ENCODE assay signal across 8 mouse cellular contexts in the genomic region with DNA sequence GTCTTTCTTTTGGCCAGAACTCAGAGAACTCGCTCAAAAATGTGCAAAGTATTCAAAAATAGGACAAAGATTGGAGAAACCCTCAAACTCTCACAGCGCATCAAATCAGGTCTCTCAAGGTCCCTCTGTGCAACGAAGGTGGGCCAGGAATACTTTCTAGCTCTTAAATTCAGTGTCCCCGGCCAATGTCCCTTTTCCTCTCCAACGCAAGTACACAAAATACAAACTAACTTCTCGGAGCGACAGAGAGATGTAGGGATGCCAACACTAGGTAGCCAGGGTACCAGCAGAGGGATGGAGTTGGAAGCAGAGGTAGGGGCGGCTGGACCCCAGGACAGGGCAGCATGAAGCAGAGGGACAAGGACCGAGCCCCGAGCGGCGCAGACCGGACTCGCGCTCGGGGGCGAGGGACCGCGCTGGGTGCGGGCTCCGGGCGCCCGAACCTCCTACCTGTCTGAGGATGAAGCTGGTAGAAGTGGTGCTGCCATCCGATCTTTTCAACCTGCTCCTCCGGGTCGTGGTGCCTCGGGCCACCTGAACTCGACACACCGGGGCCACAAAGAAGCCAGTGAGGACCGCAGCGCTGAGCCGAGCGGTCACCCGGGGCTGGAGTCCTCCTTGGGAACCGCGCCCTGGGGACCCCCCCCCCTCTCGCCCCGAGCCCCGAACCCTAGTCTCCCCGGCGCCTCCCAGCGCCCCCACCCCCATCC. TPM values are rescaled to one million over a fixed set of nuclear protein-coding genes. Genes with fewer than 3 reads are reported as not detected.
DNase-seq lines count a peak whose midpoint lies in the region; ATAC-seq and TF ChIP-seq lines count a peak whose summit lies in the region.

No protein-coding gene starts in this region.

- ATAC-seq in megakaryocyte, adult 5-6 weeks (ENCODE audit: poor library complexity, severe bottlenecking): no peak
- ATAC-seq in heart, embryonic 15.5 days (replicated peaks; ENCODE audit: insufficient number of reproducible peaks, insufficient read depth, low FRiP score, low read depth): 0 out of 2 replicates have a peak, but pooled peaks have one; percentile 30
- peak; percentile 16; the same call in 1 of the 2 replicates for ATAC-seq in limb, embryonic 14.5 days (ENCODE audit: low FRiP score, low read depth)

- DNase-seq in adrenal gland, postnatal 25 days: peak; percentile 3
- no peak for DNase-seq in adrenal gland, postnatal 4 days (ENCODE audit: low spot score in 2 of 2)
- DNase-seq in limb, embryonic 14.5 days (ENCODE audit: low spot score): no peak
- DNase-seq in ovary, postnatal 14 days (ENCODE audit: low spot score): peak; percentile 2
- no peak for DNase-seq in T-cell, adult 2 months (ENCODE audit: low spot score)

- H3K4me3 ChIP-seq in megakaryocyte, embryonic 14.5 days (replicated peaks): peak overlapping the region; percentile 92
- H3K4me3 ChIP-seq in heart, embryonic 15.5 days: peak overlapping the region; percentile 77
- H3K4me3 ChIP-seq in limb, embryonic 14.5 days (replicated peaks; ENCODE audit: low read length): peak overlapping the region; percentile 66

- TF ChIP-seq POLR2A in limb, embryonic 14.5 days (IDR thresholded peaks at IDR 0.05; ENCODE audit: borderline replicate concordance, extremely low read depth, insufficient read depth, insufficient read length): no peak

- H3K4me1 ChIP-seq in megakaryocyte, embryonic 14.5 days: peaks cover 23% of the 10 kb centered on the region
- H3K4me1 ChIP-seq in heart, embryonic 15.5 days (replicated peaks): peaks cover 23% of the 10 kb centered on the region
- H3K4me1 ChIP-seq in limb, embryonic 14.5 days (ENCODE audit: control insufficient read depth, insufficient read depth, low read length): peaks cover 7% of the 10 kb centered on the region

- WGBS in heart, embryonic 15.5 days: under 1% methylated on average over 37 of the region's 42 CpGs
- under 1% methylated on average over 34 of the region's 42 CpGs for whole genome bisulfite sequencing in limb, embryonic 14.5 days

- peak overlapping the region; percentile 97 for H3K4me2 ChIP-seq in heart, embryonic 15.5 days
- H3K4me2 ChIP-seq in limb, embryonic 14.5 days (replicated peaks; ENCODE audit: low read depth, low read length, severe bottlenecking): peak overlapping the region; percentile 95

- H3K9me3 ChIP-seq in megakaryocyte, embryonic 14.5 days: peaks cover 6% of the 10 kb centered on the region
- no peaks in the 10 kb centered on the region for H3K9me3 ChIP-seq in heart, embryonic 15.5 days (replicated peaks)
- no peaks in the 10 kb centered on the region for H3K9me3 ChIP-seq in limb, embryonic 14.5 days (ENCODE audit: control insufficient read depth, low read length)

- H3K27me3 ChIP-seq in megakaryocyte, embryonic 14.5 days (replicated peaks): peaks cover 66% of the 10 kb centered on the region
- H3K27me3 ChIP-seq in heart, embryonic 15.5 days: peaks cover 22% of the 10 kb centered on the region
- peaks cover 13% of the 10 kb centered on the region for H3K27me3 ChIP-seq in limb, embryonic 14.5 days (ENCODE audit: control insufficient read depth, insufficient read depth, low read length)

- H3K9ac ChIP-seq in heart, embryonic 15.5 days: peak overlapping the region; percentile 62
- H3K9ac ChIP-seq in limb, embryonic 14.5 days (ENCODE audit: low read depth, low read length, severe bottlenecking): peak overlapping the region; percentile 83

- no peaks in the 10 kb centered on the region for H3K36me3 ChIP-seq in megakaryocyte, embryonic 14.5 days (replicated peaks; ENCODE audit: low read length)
- no peaks in the 10 kb centered on the region for H3K36me3 ChIP-seq in heart, embryonic 15.5 days
- no peaks in the 10 kb centered on the region for H3K36me3 ChIP-seq in limb, embryonic 14.5 days (ENCODE audit: control insufficient read depth, insufficient read depth, low read length)

- H3K27ac ChIP-seq in heart, embryonic 15.5 days: no peak overlapping the region
- no peak overlapping the region for H3K27ac ChIP-seq in limb, embryonic 14.5 days (replicated peaks; ENCODE audit: low read depth, low read length)

RNA-seq across cellular contexts. Expression of gene Cacnb4, which starts 1.2 kb away (rescaled TPM):
- total RNA-seq in adrenal gland, postnatal 25 days (2021): 0.24 and 0.27 TPM in 2 replicates
- total RNA-seq in adrenal gland, postnatal 4 days (2021): 1 to 10 TPM; 1.1 to 2.4 TPM
- polyA plus RNA-seq in megakaryocyte, embryonic 14.5 days (2012; ENCODE audit: insufficient read depth, low replicate concordance): 0.07 TPM in 1 of 2 replicates, not detected in the other
- total RNA-seq in megakaryocyte, adult 5-6 weeks (2015): not detected in 2 replicates
- not detected in 2 replicates for total RNA-seq in megakaryocyte, adult 5-6 weeks (2017)
- 0.58 and 1.0 TPM in 2 replicates for polyA plus RNA-seq in heart, embryonic 15.5 days (2015; fragmentation: Nextera tagmentation; extraction: Ambion mirVana)
- 0.91 and 3.1 TPM in 2 replicates for polyA plus RNA-seq in limb, embryonic 14.5 days (2012; rRNA removed)
- 0.81 and 2.3 TPM in 2 replicates for polyA plus RNA-seq in limb, embryonic 14.5 days (2014; fragmentation: Nextera tagmentation; extraction: Ambion mirVana)

Comparison
In these comparisons a context has a peak if more than half of its experiments do, and no peak if none do; other contexts are left out.
1. DNase-seq: peak in adrenal gland, postnatal 25 days (single experiment) and ovary, postnatal 14 days (single experiment); none in adrenal gland, postnatal 4 days (0 of 2), limb, embryonic 14.5 days (single experiment) and T-cell, adult 2 months (single experiment).
2. Peak in every context shown above with its lines, with median percentiles within 50 percentile points of each other: H3K4me3 ChIP-seq.